Mouse (Mus musculus): Measurements from ENCODE around the gene Olfr224. TPM values are rescaled to one million over a fixed set of nuclear protein-coding genes. Genes with fewer than 3 reads are reported as not detected.
A peak's percentile ranks its signal among the peaks of the same experiment; 100 is the strongest.

The Olfr224 gene
- polyA plus RNA-seq, 1 experiment from 2014 or later = not detected

- Histone ChIP-seq H3K4me1 (replicated peaks; ENCODE audit: control insufficient read depth, insufficient read depth, low read length) (no peaks in the 10 kb centered on the region), H3K27me3 (ENCODE audit: control insufficient read depth, insufficient read depth, low read length) (no peaks in the 10 kb centered on the region), H3K9me3 (ENCODE audit: control insufficient read depth, low read length) (no peaks in the 10 kb centered on the region), H3K27ac (ENCODE audit: low read depth, low read length) (no peak overlapping the region), H3K4me3 (ENCODE audit: low read depth, low read length) (no peak overlapping the region), H3K9ac (ENCODE audit: low read depth, low read length) (no peak overlapping the region), H3K36me3 (ENCODE audit: control insufficient read depth, insufficient read depth, low read length) (no peaks in the 10 kb centered on the region), H3K4me2 (replicated peaks; ENCODE audit: low read depth, low read length) (no peak overlapping the region)
- WGBS = 78% methylated on average over 2 of the region's 2 CpGs
- ATAC-seq (ENCODE audit: low FRiP score) = no peak
- no peak for DNase-seq (ENCODE audit: low spot score)
Observed at GRCm38 (mm10) chr11:58604688-58605087, 34.3 kb upstream of the Olfr224 start.

- no peaks in the 10 kb centered on the region for H3K4me1 ChIP-seq (replicated peaks; ENCODE audit: control insufficient read depth, insufficient read depth, low read length)
- no peak for DNase-seq (ENCODE audit: low spot score)
- WGBS = 78% methylated on average over 6 of the region's 6 CpGs
- no peaks in the 10 kb centered on the region for H3K36me3 ChIP-seq (ENCODE audit: control insufficient read depth, insufficient read depth, low read length)
- no peak overlapping the region for H3K27ac ChIP-seq (ENCODE audit: low read depth, low read length)
- H3K9me3 ChIP-seq (ENCODE audit: control insufficient read depth, low read length) = no peaks in the 10 kb centered on the region
- H3K27me3 ChIP-seq (ENCODE audit: control insufficient read depth, insufficient read depth, low read length) = no peaks in the 10 kb centered on the region
- ATAC-seq (ENCODE audit: low FRiP score) = no peak
- H3K4me3 ChIP-seq (ENCODE audit: low read depth, low read length) = no peak overlapping the region
- H3K4me2 ChIP-seq (replicated peaks; ENCODE audit: low read depth, low read length) = no peak overlapping the region
- H3K9ac ChIP-seq (ENCODE audit: low read depth, low read length) = no peak overlapping the region
Observed at GRCm38 (mm10) chr11:58602800-58603560, 32.6 kb upstream of the Olfr224 start.

GRCm38 (mm10) chr11:58602062-58602461, 31.7 kb upstream of the Olfr224 start:
- Histone ChIP-seq H3K4me3 (ENCODE audit: low read depth, low read length) (no peak overlapping the region), H3K4me1 (replicated peaks; ENCODE audit: control insufficient read depth, insufficient read depth, low read length) (no peaks in the 10 kb centered on the region), H3K36me3 (ENCODE audit: control insufficient read depth, insufficient read depth, low read length) (no peaks in the 10 kb centered on the region), H3K9ac (ENCODE audit: low read depth, low read length) (no peak overlapping the region), H3K27ac (ENCODE audit: low read depth, low read length) (no peak overlapping the region), H3K9me3 (ENCODE audit: control insufficient read depth, low read length) (no peaks in the 10 kb centered on the region), H3K4me2 (replicated peaks; ENCODE audit: low read depth, low read length) (no peak overlapping the region), H3K27me3 (ENCODE audit: control insufficient read depth, insufficient read depth, low read length) (no peaks in the 10 kb centered on the region)
- no peak for DNase-seq (ENCODE audit: low spot score)
- no peak for ATAC-seq (ENCODE audit: low FRiP score)

- Histone ChIP-seq H3K36me3 (ENCODE audit: control insufficient read depth, insufficient read depth, low read length) (no peaks in the 10 kb centered on the region), H3K27me3 (ENCODE audit: control insufficient read depth, insufficient read depth, low read length) (no peaks in the 10 kb centered on the region), H3K4me1 (replicated peaks; ENCODE audit: control insufficient read depth, insufficient read depth, low read length) (no peaks in the 10 kb centered on the region), H3K4me3 (ENCODE audit: low read depth, low read length) (no peak overlapping the region), H3K9me3 (ENCODE audit: control insufficient read depth, low read length) (no peaks in the 10 kb centered on the region), H3K9ac (ENCODE audit: low read depth, low read length) (no peak overlapping the region), H3K4me2 (replicated peaks; ENCODE audit: low read depth, low read length) (no peak overlapping the region), H3K27ac (ENCODE audit: low read depth, low read length) (no peak overlapping the region)
- ATAC-seq (ENCODE audit: low FRiP score) (no peak), DNase-seq (ENCODE audit: low spot score) (no peak)
- WGBS = 87% methylated on average over 13 of the region's 13 CpGs
Observed at GRCm38 (mm10) chr11:58597837-58598236, 27.5 kb upstream of the Olfr224 start.

- WGBS = 86% methylated on average over 6 of the region's 6 CpGs
- DNase-seq (ENCODE audit: low spot score) (no peak), ATAC-seq (ENCODE audit: low FRiP score) (no peak)
- Histone ChIP-seq H3K27ac (ENCODE audit: low read depth, low read length) (no peak within 1 kb of the TSS), H3K27me3 (ENCODE audit: control insufficient read depth, insufficient read depth, low read length) (no peaks in the 10 kb centered on the region), H3K9me3 (ENCODE audit: control insufficient read depth, low read length) (no peaks in the 10 kb centered on the region), H3K36me3 (ENCODE audit: control insufficient read depth, insufficient read depth, low read length) (no peaks in the 10 kb centered on the region), H3K4me3 (ENCODE audit: low read depth, low read length) (no peak within 1 kb of the TSS), H3K9ac (ENCODE audit: low read depth, low read length) (no peak within 1 kb of the TSS), H3K4me1 (replicated peaks; ENCODE audit: control insufficient read depth, insufficient read depth, low read length) (no peaks in the 10 kb centered on the region), H3K4me2 (replicated peaks; ENCODE audit: low read depth, low read length) (no peak within 1 kb of the TSS)
Observed at GRCm38 (mm10) chr11:58594814-58595213, 24.5 kb upstream of the Olfr224 start, which contains the start of gene Olfr324. TSS of gene Olfr324 (plus strand) at chr11:58595114.

GRCm38 (mm10) chr11:58588620-58589250, 18.4 kb upstream of the Olfr224 start:
- ATAC-seq (ENCODE audit: low FRiP score) (no peak), DNase-seq (ENCODE audit: low spot score) (no peak)
- no peaks in the 10 kb centered on the region for H3K27me3 ChIP-seq (ENCODE audit: control insufficient read depth, insufficient read depth, low read length)

GRCm38 (mm10) chr11:58587898-58588348, 17.6 kb upstream of the Olfr224 start:
- peak; percentile 62 for DNase-seq (ENCODE audit: low spot score)
- Histone ChIP-seq H3K27me3 (ENCODE audit: control insufficient read depth, insufficient read depth, low read length) (no peaks in the 10 kb centered on the region), H3K4me1 (replicated peaks; ENCODE audit: control insufficient read depth, insufficient read depth, low read length) (no peaks in the 10 kb centered on the region), H3K36me3 (ENCODE audit: control insufficient read depth, insufficient read depth, low read length) (no peaks in the 10 kb centered on the region), H3K4me2 (replicated peaks; ENCODE audit: low read depth, low read length) (no peak overlapping the region), H3K9ac (ENCODE audit: low read depth, low read length) (no peak overlapping the region), H3K9me3 (ENCODE audit: control insufficient read depth, low read length) (no peaks in the 10 kb centered on the region), H3K4me3 (ENCODE audit: low read depth, low read length) (no peak overlapping the region), H3K27ac (ENCODE audit: low read depth, low read length) (no peak overlapping the region)
- 75% methylated on average over 7 of the region's 7 CpGs for WGBS
- no peak for ATAC-seq (ENCODE audit: low FRiP score)

More at GRCm38 (mm10) chr11:58588620-58589250, 18.4 kb upstream of the Olfr224 start:
- WGBS = 69% methylated on average over 3 of the region's 3 CpGs
- Histone ChIP-seq H3K4me1 (replicated peaks; ENCODE audit: control insufficient read depth, insufficient read depth, low read length) (no peaks in the 10 kb centered on the region), H3K4me2 (replicated peaks; ENCODE audit: low read depth, low read length) (no peak overlapping the region), H3K27ac (ENCODE audit: low read depth, low read length) (no peak overlapping the region), H3K36me3 (ENCODE audit: control insufficient read depth, insufficient read depth, low read length) (no peaks in the 10 kb centered on the region), H3K9ac (ENCODE audit: low read depth, low read length) (no peak overlapping the region), H3K9me3 (ENCODE audit: control insufficient read depth, low read length) (no peaks in the 10 kb centered on the region), H3K4me3 (ENCODE audit: low read depth, low read length) (no peak overlapping the region)

GRCm38 (mm10) chr11:58578636-58579035, 8.3 kb upstream of the Olfr224 start:
- Histone ChIP-seq H3K36me3 (ENCODE audit: control insufficient read depth, insufficient read depth, low read length) (no peaks in the 10 kb centered on the region), H3K4me1 (replicated peaks; ENCODE audit: control insufficient read depth, insufficient read depth, low read length) (no peaks in the 10 kb centered on the region), H3K27ac (ENCODE audit: low read depth, low read length) (no peak overlapping the region)

GRCm38 (mm10) chr11:58577430-58577829, 7.1 kb upstream of the Olfr224 start, which contains the start of gene Olfr325:
TSS of gene Olfr325 (plus strand) at chr11:58577730.
- Histone ChIP-seq H3K27me3 (ENCODE audit: control insufficient read depth, insufficient read depth, low read length) (no peaks in the 10 kb centered on the region), H3K4me1 (replicated peaks; ENCODE audit: control insufficient read depth, insufficient read depth, low read length) (no peaks in the 10 kb centered on the region), H3K4me3 (ENCODE audit: low read depth, low read length) (no peak within 1 kb of the TSS), H3K9ac (ENCODE audit: low read depth, low read length) (no peak within 1 kb of the TSS), H3K36me3 (ENCODE audit: control insufficient read depth, insufficient read depth, low read length) (no peaks in the 10 kb centered on the region), H3K27ac (ENCODE audit: low read depth, low read length) (no peak within 1 kb of the TSS), H3K4me2 (replicated peaks; ENCODE audit: low read depth, low read length) (no peak within 1 kb of the TSS), H3K9me3 (ENCODE audit: control insufficient read depth, low read length) (no peaks in the 10 kb centered on the region)
- DNase-seq (ENCODE audit: low spot score) (no peak), ATAC-seq (ENCODE audit: low FRiP score) (no peak)
- WGBS = 88% methylated on average over 1 of the region's 1 CpGs

More at GRCm38 (mm10) chr11:58578636-58579035, 8.3 kb upstream of the Olfr224 start:
- Histone ChIP-seq H3K27me3 (ENCODE audit: control insufficient read depth, insufficient read depth, low read length) (no peaks in the 10 kb centered on the region), H3K9me3 (ENCODE audit: control insufficient read depth, low read length) (no peaks in the 10 kb centered on the region), H3K4me2 (replicated peaks; ENCODE audit: low read depth, low read length) (no peak overlapping the region), H3K9ac (ENCODE audit: low read depth, low read length) (no peak overlapping the region), H3K4me3 (ENCODE audit: low read depth, low read length) (no peak overlapping the region)
- 85% methylated on average over 8 of the region's 8 CpGs for WGBS
- no peak for DNase-seq (ENCODE audit: low spot score)
- no peak for ATAC-seq (ENCODE audit: low FRiP score)

Data from hindbrain, embryonic 11.5 days (tissue).